In genomic region chr7:68096411-68096810, GRCm38 (mm10) we compare ENCODE assay signal across 27 mouse cellular contexts.
A peak's percentile ranks its signal among the peaks of the same experiment; 100 is the strongest.
DNase-seq lines count a peak whose midpoint lies in the region; ATAC-seq and TF ChIP-seq lines count a peak whose summit lies in the region.
"Had no signal": no experiment of that assay in that cellular context is flagged by ENCODE, and none has a peak within 500 bp of the region (broad histone marks: within the 10 kb centered on the region; RNA-seq: fewer than 3 reads in every experiment).

No protein-coding gene starts in this region.

- H3K4me2 ChIP-seq in liver, embryonic 13.5 days, result no peak overlapping the region
- no peak overlapping the region for H3K4me2 ChIP-seq in liver, embryonic 12.5 days
- H3K4me2 ChIP-seq in kidney, postnatal 0 days (ENCODE audit: low read length), result no peak overlapping the region
- no peak overlapping the region for H3K4me2 ChIP-seq in hindbrain, embryonic 16.5 days (ENCODE audit: low read length)
- H3K4me2 ChIP-seq: embryonic facial prominence, embryonic 13.5 days; heart, embryonic 12.5 days; hindbrain, embryonic 13.5 days; limb, embryonic 13.5 days; lung, embryonic 14.5 days; midbrain, embryonic 11.5 days had no signal

- no peak for TF ChIP-seq CTCF in kidney, adult 2 months (conservative IDR thresholded peaks at IDR 0.05; ENCODE audit: insufficient read depth, insufficient read length, low read depth, low read length)
- no peak for TF ChIP-seq CTCF in kidney, postnatal 0 days (IDR thresholded peaks at IDR 0.05; ENCODE audit: low read depth)

- ATAC-seq in liver, embryonic 13.5 days (ENCODE audit: low read depth), result no peak
- ATAC-seq in liver, embryonic 12.5 days, result no peak
- ATAC-seq in kidney, postnatal 0 days (replicated peaks; ENCODE audit: low FRiP score, low read depth), result peak; percentile 66; the same call in 1 of the 2 replicates
- ATAC-seq in hindbrain, embryonic 16.5 days, result no peak
- ATAC-seq: CD4-positive, CD25-positive, alpha-beta regulatory T cell, adult 4 months; forebrain, postnatal 0 days; intestine, postnatal 0 days had no signal

- H3K36me3 ChIP-seq in kidney, adult 2 months (ENCODE audit: control insufficient read depth, insufficient read depth, low read length), result no peaks in the 10 kb centered on the region
- H3K36me3 ChIP-seq in liver, embryonic 13.5 days, result no peaks in the 10 kb centered on the region
- no peaks in the 10 kb centered on the region for H3K36me3 ChIP-seq in liver, embryonic 12.5 days
- H3K36me3 ChIP-seq in kidney, postnatal 0 days (ENCODE audit: insufficient read depth, low read length), result no peaks in the 10 kb centered on the region
- H3K36me3 ChIP-seq in hindbrain, embryonic 16.5 days (ENCODE audit: control insufficient read depth, insufficient read depth, low read length), result no peaks in the 10 kb centered on the region
- H3K36me3 ChIP-seq: heart, embryonic 12.5 days; hindbrain, embryonic 13.5 days had no signal

- no peaks in the 10 kb centered on the region for H3K27me3 ChIP-seq in kidney, adult 2 months (replicated peaks; ENCODE audit: control insufficient read depth, insufficient read depth, low read length)
- H3K27me3 ChIP-seq in liver, embryonic 13.5 days, result peaks cover 16% of the 10 kb centered on the region
- H3K27me3 ChIP-seq in liver, embryonic 12.5 days (replicated peaks), result peaks cover 7% of the 10 kb centered on the region
- H3K27me3 ChIP-seq in kidney, postnatal 0 days (ENCODE audit: insufficient read depth, low read length), result no peaks in the 10 kb centered on the region
- no peaks in the 10 kb centered on the region for H3K27me3 ChIP-seq in hindbrain, embryonic 16.5 days (replicated peaks; ENCODE audit: control insufficient read depth, insufficient read depth, low read length)
- H3K27me3 ChIP-seq: embryonic facial prominence, embryonic 13.5 days; heart, embryonic 12.5 days; hindbrain, embryonic 13.5 days; limb, embryonic 13.5 days had no signal

- peak; percentile 59 for DNase-seq in kidney, adult 2 months
- DNase-seq in kidney, postnatal 36 days, result no peak
- DNase-seq in liver, embryonic 13.5 days, result no peak
- DNase-seq in kidney, postnatal 0 days (ENCODE audit: low spot score), result no peak
- DNase-seq in thymus, adult 18-20 months, result no peak
- DNase-seq: adrenal gland, postnatal 25 days; cerebellum, adult 11-12 months; cerebellum, adult 9-11 months; embryo, embryonic 11 days; forebrain, postnatal 0 days; heart, adult 2 months; heart, postnatal 4 days; layer of hippocampus, postnatal 36 days; lung, embryonic 14.5 days; right cerebral cortex, postnatal 25 days; spleen, adult 18-20 months; thymus, postnatal 36 days had no signal

- no peak for TF ChIP-seq POLR2A in kidney, adult 2 months (IDR thresholded peaks at IDR 0.05; ENCODE audit: low read depth, low read length)

- H3K4me1 ChIP-seq in kidney, adult 2 months (ENCODE audit: control insufficient read depth, insufficient read depth, low read length), result peaks cover 33% of the 10 kb centered on the region; the same call in 1 of the 2 replicates
- peaks cover 45% of the 10 kb centered on the region for H3K4me1 ChIP-seq in liver, embryonic 13.5 days (replicated peaks)
- H3K4me1 ChIP-seq in liver, embryonic 12.5 days, result peaks cover 48% of the 10 kb centered on the region
- H3K4me1 ChIP-seq in kidney, postnatal 0 days (replicated peaks; ENCODE audit: insufficient read depth, low read length), result peaks cover 17% of the 10 kb centered on the region; the same call in 1 of the 2 replicates
- H3K4me1 ChIP-seq in hindbrain, embryonic 16.5 days (ENCODE audit: control insufficient read depth, insufficient read depth, low read depth, low read length), result peaks cover 5% of the 10 kb centered on the region

- peak overlapping the region; percentile 85 for H3K27ac ChIP-seq in kidney, adult 2 months (ENCODE audit: insufficient read depth, low read depth, low read length)
- peak overlapping the region; percentile 5; the same call in 1 of the 2 replicates for H3K27ac ChIP-seq in liver, embryonic 13.5 days
- no peak overlapping the region for H3K27ac ChIP-seq in liver, embryonic 12.5 days
- H3K27ac ChIP-seq in kidney, postnatal 0 days, result peak overlapping the region; percentile 79
- no peak overlapping the region for H3K27ac ChIP-seq in hindbrain, embryonic 16.5 days (ENCODE audit: low read depth, low read length)
- H3K27ac ChIP-seq: embryonic facial prominence, embryonic 13.5 days; heart, adult 2 months; hindbrain, embryonic 13.5 days; limb, embryonic 13.5 days; liver, embryonic 14.5 days had no signal

- 48% methylated on average over 6 of the region's 6 CpGs for WGBS in kidney, adult 2 months
- WGBS in liver, embryonic 13.5 days (ENCODE audit: insufficient replicate concordance), result 53% methylated on average over 6 of the region's 6 CpGs
- WGBS in liver, embryonic 12.5 days (ENCODE audit: insufficient replicate concordance), result 46% methylated on average over 6 of the region's 6 CpGs
- WGBS in kidney, postnatal 0 days, result 51% methylated on average over 6 of the region's 6 CpGs
- WGBS in hindbrain, embryonic 16.5 days, result 85% methylated on average over 6 of the region's 6 CpGs

- no peaks in the 10 kb centered on the region for H3K9me3 ChIP-seq in liver, embryonic 13.5 days (replicated peaks)
- no peaks in the 10 kb centered on the region for H3K9me3 ChIP-seq in liver, embryonic 12.5 days (replicated peaks)
- H3K9me3 ChIP-seq in kidney, postnatal 0 days (replicated peaks; ENCODE audit: low read length), result no peaks in the 10 kb centered on the region
- no peaks in the 10 kb centered on the region for H3K9me3 ChIP-seq in hindbrain, embryonic 16.5 days (ENCODE audit: control insufficient read depth, low read length)
- H3K9me3 ChIP-seq: embryonic facial prominence, embryonic 13.5 days; heart, embryonic 12.5 days; hindbrain, embryonic 13.5 days; limb, embryonic 13.5 days had no signal

- no peak overlapping the region for H3K4me3 ChIP-seq in kidney, adult 2 months (ENCODE audit: insufficient read depth, low read depth, low read length)
- H3K4me3 ChIP-seq in liver, embryonic 13.5 days (replicated peaks), result no peak overlapping the region
- no peak overlapping the region for H3K4me3 ChIP-seq in liver, embryonic 12.5 days
- no peak overlapping the region for H3K4me3 ChIP-seq in kidney, postnatal 0 days (replicated peaks; ENCODE audit: low read depth, low read length)
- H3K4me3 ChIP-seq in hindbrain, embryonic 16.5 days (ENCODE audit: low read length), result no peak overlapping the region
- H3K4me3 ChIP-seq: embryonic facial prominence, embryonic 13.5 days; heart, adult 2 months; heart, embryonic 12.5 days; hindbrain, embryonic 13.5 days; limb, embryonic 13.5 days had no signal

- H3K9ac ChIP-seq in liver, embryonic 13.5 days, result no peak overlapping the region
- H3K9ac ChIP-seq in liver, embryonic 12.5 days, result no peak overlapping the region
- no peak overlapping the region for H3K9ac ChIP-seq in kidney, postnatal 0 days (ENCODE audit: low read depth, low read length)
- H3K9ac ChIP-seq in hindbrain, embryonic 16.5 days (ENCODE audit: low read depth, low read length), result no peak overlapping the region
- H3K9ac ChIP-seq: embryonic facial prominence, embryonic 13.5 days; forebrain, postnatal 0 days; heart, embryonic 12.5 days; hindbrain, embryonic 13.5 days; limb, embryonic 13.5 days; liver, embryonic 14.5 days; lung, embryonic 14.5 days had no signal

Comparison
In these comparisons a context has a peak if more than half of its experiments do, and no peak if none do; other contexts are left out.
1. H3K27ac ChIP-seq: peak in kidney, adult 2 months (single experiment), liver, embryonic 13.5 days (single experiment) and kidney, postnatal 0 days (single experiment); none in liver, embryonic 12.5 days (single experiment) and hindbrain, embryonic 16.5 days (single experiment).